In the genomic region with DNA sequence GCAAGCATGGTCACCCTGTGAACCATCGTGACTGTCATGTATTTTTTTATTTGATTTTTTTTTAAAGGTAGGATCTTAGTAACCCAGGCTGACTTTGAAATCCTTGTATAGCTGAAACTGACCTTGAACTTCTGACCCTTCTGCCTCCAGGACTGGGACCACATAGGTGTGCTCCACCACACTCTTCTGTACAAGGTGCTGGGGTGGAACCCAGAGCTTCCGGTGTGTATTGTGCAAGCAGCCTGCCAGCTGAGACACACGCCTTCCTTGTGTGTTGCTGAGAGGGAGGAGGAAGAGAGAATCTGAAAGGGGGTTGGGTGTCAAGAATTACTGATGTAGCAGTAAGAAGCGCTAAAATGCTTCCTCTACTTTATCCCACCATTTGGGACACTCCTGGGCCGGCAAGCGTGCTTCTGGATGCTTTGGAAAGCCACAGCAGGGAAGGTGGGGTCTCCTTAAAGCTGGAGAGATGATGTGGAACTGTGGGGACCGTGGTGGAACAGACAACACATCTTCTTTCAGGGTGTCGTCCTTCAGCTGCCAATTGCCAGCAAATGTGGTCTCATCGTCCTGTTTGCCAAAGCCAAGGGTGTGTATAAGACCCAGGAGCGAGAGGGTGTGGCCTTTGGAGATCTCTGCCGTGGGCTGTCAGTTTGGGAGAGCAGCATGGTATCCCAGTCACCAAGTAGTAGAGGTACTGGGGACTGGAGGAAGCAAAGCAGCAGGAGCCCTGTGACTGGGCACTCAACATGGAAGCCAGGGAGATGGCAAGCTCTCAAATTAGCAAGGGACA, we compare ENCODE assay signal across 8 mouse cellular contexts. TPM values are rescaled to one million over a fixed set of nuclear protein-coding genes. Genes with fewer than 3 reads are reported as not detected.
DNase-seq lines count a peak whose midpoint lies in the region; ATAC-seq and TF ChIP-seq lines count a peak whose summit lies in the region.
"Had no signal": no experiment of that assay in that cellular context is flagged by ENCODE, and none has a peak within 500 bp of the region (broad histone marks: within the 10 kb centered on the region; RNA-seq: fewer than 3 reads in every experiment).

No protein-coding gene starts in this region.

- H3K4me2 ChIP-seq in heart, embryonic 12.5 days = no peak overlapping the region
- H3K4me2 ChIP-seq in midbrain, embryonic 12.5 days (replicated peaks) = no peak overlapping the region
- H3K4me2 ChIP-seq in midbrain, embryonic 14.5 days (ENCODE audit: low read length) = no peak overlapping the region
- H3K4me2 ChIP-seq: lung, embryonic 14.5 days had no signal

- H3K9ac ChIP-seq in heart, embryonic 12.5 days = no peak overlapping the region
- no peak overlapping the region for H3K9ac ChIP-seq in midbrain, embryonic 12.5 days (replicated peaks)
- H3K9ac ChIP-seq in midbrain, embryonic 14.5 days (replicated peaks; ENCODE audit: low read length) = no peak overlapping the region
- H3K9ac ChIP-seq: lung, embryonic 14.5 days had no signal

- no peaks in the 10 kb centered on the region for H3K36me3 ChIP-seq in heart, embryonic 10.5 days
- H3K36me3 ChIP-seq in heart, embryonic 12.5 days = no peaks in the 10 kb centered on the region
- no peaks in the 10 kb centered on the region for H3K36me3 ChIP-seq in midbrain, embryonic 12.5 days
- H3K36me3 ChIP-seq in midbrain, embryonic 14.5 days (ENCODE audit: control insufficient read depth, insufficient read depth, low read length) = no peaks in the 10 kb centered on the region

- DNase-seq in heart, embryonic 10.5 days (ENCODE audit: low spot score) = peak; percentile 64
- no peak for DNase-seq in midbrain, embryonic 14.5 days
- DNase-seq in R1 (ENCODE audit: low read depth, low spot score) = peak; percentile 57
- DNase-seq in lung, adult 2 months = no peak

- WGBS in heart, embryonic 10.5 days = 40% methylated on average over 11 of the region's 11 CpGs
- 39% methylated on average over 11 of the region's 11 CpGs for WGBS in heart, embryonic 12.5 days
- 60% methylated on average over 11 of the region's 11 CpGs for WGBS in midbrain, embryonic 12.5 days
- WGBS in midbrain, embryonic 14.5 days = 69% methylated on average over 11 of the region's 11 CpGs
- whole genome bisulfite sequencing in lung, adult 2 months = 45% methylated on average over 11 of the region's 11 CpGs

- H3K9me3 ChIP-seq in heart, embryonic 10.5 days = no peaks in the 10 kb centered on the region
- H3K9me3 ChIP-seq in heart, embryonic 12.5 days (replicated peaks) = no peaks in the 10 kb centered on the region
- no peaks in the 10 kb centered on the region for H3K9me3 ChIP-seq in midbrain, embryonic 12.5 days
- H3K9me3 ChIP-seq in midbrain, embryonic 14.5 days (ENCODE audit: control insufficient read depth, low read length) = no peaks in the 10 kb centered on the region

- H3K27me3 ChIP-seq in heart, embryonic 10.5 days (ENCODE audit: insufficient read depth, poor library complexity, severe bottlenecking) = peaks cover 9% of the 10 kb centered on the region
- peaks cover 20% of the 10 kb centered on the region for H3K27me3 ChIP-seq in heart, embryonic 12.5 days (replicated peaks)
- H3K27me3 ChIP-seq in midbrain, embryonic 12.5 days = peaks cover 20% of the 10 kb centered on the region
- no peaks in the 10 kb centered on the region for H3K27me3 ChIP-seq in midbrain, embryonic 14.5 days (ENCODE audit: control insufficient read depth, insufficient read depth, low read length)

- no peaks in the 10 kb centered on the region for H3K4me1 ChIP-seq in heart, embryonic 10.5 days
- H3K4me1 ChIP-seq in heart, embryonic 12.5 days (replicated peaks) = 0 out of 2 replicates have a peak, but pooled peaks cover 5% of the 10 kb centered on the region
- peaks cover 14% of the 10 kb centered on the region for H3K4me1 ChIP-seq in midbrain, embryonic 12.5 days
- peaks cover 12% of the 10 kb centered on the region; the same call in 1 of the 2 replicates for H3K4me1 ChIP-seq in midbrain, embryonic 14.5 days (ENCODE audit: control insufficient read depth, insufficient read depth, low read length)
- H3K4me1 ChIP-seq in lung, adult 2 months (ENCODE audit: control insufficient read depth, insufficient read depth, low read length) = no peaks in the 10 kb centered on the region

- TF ChIP-seq POLR2A in lung, adult 2 months (IDR thresholded peaks at IDR 0.05; ENCODE audit: borderline replicate concordance, extremely low read depth, low read depth, low read length) = no peak

- no peak for TF ChIP-seq CTCF in lung, adult 2 months (IDR thresholded peaks at IDR 0.05; ENCODE audit: insufficient read depth, low read length)

- H3K4me3 ChIP-seq in heart, embryonic 10.5 days = no peak overlapping the region
- H3K4me3 ChIP-seq in heart, embryonic 12.5 days = no peak overlapping the region
- H3K4me3 ChIP-seq in midbrain, embryonic 12.5 days = no peak overlapping the region
- H3K4me3 ChIP-seq in midbrain, embryonic 14.5 days (replicated peaks; ENCODE audit: low read depth, low read length) = no peak overlapping the region
- H3K4me3 ChIP-seq in lung, adult 2 months (replicated peaks; ENCODE audit: extremely low read depth, low read depth, low read length) = no peak overlapping the region

- H3K27ac ChIP-seq in heart, embryonic 10.5 days = no peak overlapping the region
- no peak overlapping the region for H3K27ac ChIP-seq in heart, embryonic 12.5 days (ENCODE audit: poor library complexity, severe bottlenecking)
- H3K27ac ChIP-seq in midbrain, embryonic 12.5 days (replicated peaks) = no peak overlapping the region
- no peak overlapping the region for H3K27ac ChIP-seq in midbrain, embryonic 14.5 days (replicated peaks; ENCODE audit: low read depth, low read length)

- no peak for ATAC-seq in heart, embryonic 12.5 days (ENCODE audit: insufficient number of reproducible peaks, low FRiP score)
- peak; percentile 3; the same call in 1 of the 2 replicates for ATAC-seq in midbrain, embryonic 12.5 days (ENCODE audit: low FRiP score, low read depth)
- no peak for ATAC-seq in midbrain, embryonic 14.5 days (ENCODE audit: low FRiP score, low TSS enrichment)
- ATAC-seq in megakaryocyte progenitor cell, adult 5-6 weeks (replicated peaks; ENCODE audit: poor library complexity) = peak; percentile 24; the same call in 1 of the 2 replicates

RNA-seq across cellular contexts. Expression of a gene that starts 47.5 kb away (rescaled TPM):
- 9.2 and 10.9 TPM in 2 replicates for polyA plus RNA-seq in heart, embryonic 10.5 days (2016; fragmentation: Nextera tagmentation; extraction: Ambion mirVana)
- polyA plus RNA-seq in heart, embryonic 12.5 days (2016; fragmentation: Nextera tagmentation; extraction: Ambion mirVana) = 24.2 and 26.6 TPM in 2 replicates
- polyA plus RNA-seq in midbrain, embryonic 12.5 days (2016; fragmentation: Nextera tagmentation; extraction: Ambion mirVana) = 4.5 and 7.1 TPM in 2 replicates
- 12.8 and 13.6 TPM in 2 replicates for polyA plus RNA-seq in midbrain, embryonic 14.5 days (2014; fragmentation: Nextera tagmentation; extraction: Ambion mirVana)
- total RNA-seq in megakaryocyte progenitor cell, adult 5-6 weeks (2015) = 13.2 and 15.5 TPM in 2 replicates
- 29.8 and 36.5 TPM in 2 replicates for total RNA-seq in megakaryocyte progenitor cell, adult 5-6 weeks (2017)
- polyA plus RNA-seq in lung, adult 2 months (2012; rRNA removed) = 32.4 and 49.5 TPM in 2 replicates

RNA-seq across cellular contexts. Expression of a gene that starts 55.4 kb away (rescaled TPM):
- polyA plus RNA-seq in heart, embryonic 10.5 days (2016; fragmentation: Nextera tagmentation; extraction: Ambion mirVana) = 0.16 and 0.49 TPM in 2 replicates
- 0.33 TPM in 1 of 2 replicates, not detected in the other for polyA plus RNA-seq in heart, embryonic 12.5 days (2016; fragmentation: Nextera tagmentation; extraction: Ambion mirVana)
- 0.09 TPM in 1 of 2 replicates, not detected in the other for polyA plus RNA-seq in midbrain, embryonic 12.5 days (2016; fragmentation: Nextera tagmentation; extraction: Ambion mirVana)
- 0.36 and 0.55 TPM in 2 replicates for polyA plus RNA-seq in midbrain, embryonic 14.5 days (2014; fragmentation: Nextera tagmentation; extraction: Ambion mirVana)
- total RNA-seq in megakaryocyte progenitor cell, adult 5-6 weeks (2015) = not detected in 2 replicates
- not detected in 2 replicates for total RNA-seq in megakaryocyte progenitor cell, adult 5-6 weeks (2017)
- polyA plus RNA-seq in lung, adult 2 months (2012; rRNA removed) = not detected in 2 replicates

Comparison
In these comparisons a context has a peak if more than half of its experiments do, and no peak if none do; other contexts are left out.
1. ATAC-seq: peak in midbrain, embryonic 12.5 days (single experiment) and megakaryocyte progenitor cell, adult 5-6 weeks (single experiment); none in heart, embryonic 12.5 days (single experiment) and midbrain, embryonic 14.5 days (single experiment).
2. DNase-seq: peak in heart, embryonic 10.5 days (single experiment) and R1 (single experiment); none in midbrain, embryonic 14.5 days (single experiment) and lung, adult 2 months (single experiment).